Mouse (Mus musculus): ENCODE measurements around the gene Slc15a1. TPM values are rescaled to one million over a fixed set of nuclear protein-coding genes. Genes with fewer than 3 reads are reported as not detected.

The Slc15a1 gene
- polyA plus RNA-seq, 1 experiment from 2014 or later = 0.13 TPM

GRCm38 (mm10) chr14:121530853-121531252 is 25.8 kb upstream of the Slc15a1 start:
- ATAC-seq (ENCODE audit: low read depth) = no peak
- H3K4me1 ChIP-seq (ENCODE audit: control insufficient read depth, low read depth, low read length) = no peaks in the 10 kb centered on the region
- H3K27ac ChIP-seq (ENCODE audit: low read length) = no peak overlapping the region
- no peak overlapping the region for H3K9ac ChIP-seq (ENCODE audit: low read depth, low read length)
- no peak overlapping the region for H3K4me3 ChIP-seq (ENCODE audit: low read depth, low read length)
- H3K9me3 ChIP-seq (replicated peaks; ENCODE audit: control insufficient read depth, low read length) = no peaks in the 10 kb centered on the region
- H3K36me3 ChIP-seq (ENCODE audit: control insufficient read depth, insufficient read depth) = no peaks in the 10 kb centered on the region
- H3K4me2 ChIP-seq (ENCODE audit: low read depth, low read length) = no peak overlapping the region
- 62% methylated on average over 9 of the region's 9 CpGs for WGBS (ENCODE audit: insufficient replicate concordance)
- no peaks in the 10 kb centered on the region for H3K27me3 ChIP-seq (ENCODE audit: control insufficient read depth, insufficient read depth, low read depth, low read length)

- H3K4me1 ChIP-seq (ENCODE audit: control insufficient read depth, low read depth, low read length) = no peaks in the 10 kb centered on the region
- H3K9me3 ChIP-seq (replicated peaks; ENCODE audit: control insufficient read depth, low read length) = no peaks in the 10 kb centered on the region
- no peak overlapping the region for H3K4me2 ChIP-seq (ENCODE audit: low read depth, low read length)
- H3K4me3 ChIP-seq (ENCODE audit: low read depth, low read length) = no peak overlapping the region
- no peak overlapping the region for H3K9ac ChIP-seq (ENCODE audit: low read depth, low read length)
- no peaks in the 10 kb centered on the region for H3K36me3 ChIP-seq (ENCODE audit: control insufficient read depth, insufficient read depth)
- H3K27ac ChIP-seq (ENCODE audit: low read length) = no peak overlapping the region
- H3K27me3 ChIP-seq (ENCODE audit: control insufficient read depth, insufficient read depth, low read depth, low read length) = no peaks in the 10 kb centered on the region
- 51% methylated on average over 3 of the region's 3 CpGs for WGBS (ENCODE audit: insufficient replicate concordance)
- ATAC-seq (ENCODE audit: low read depth) = no peak
Observed at GRCm38 (mm10) chr14:121527883-121528282, 22.8 kb upstream of the Slc15a1 start.

- H3K27ac ChIP-seq (ENCODE audit: low read length) = no peak overlapping the region
- H3K9ac ChIP-seq (ENCODE audit: low read depth, low read length) = no peak overlapping the region
- no peaks in the 10 kb centered on the region for H3K4me1 ChIP-seq (ENCODE audit: control insufficient read depth, low read depth, low read length)
- WGBS (ENCODE audit: insufficient replicate concordance) = 19% methylated on average over 1 of the region's 1 CpGs
- no peaks in the 10 kb centered on the region for H3K27me3 ChIP-seq (ENCODE audit: control insufficient read depth, insufficient read depth, low read depth, low read length)
- H3K36me3 ChIP-seq (ENCODE audit: control insufficient read depth, insufficient read depth) = no peaks in the 10 kb centered on the region
- H3K4me2 ChIP-seq (ENCODE audit: low read depth, low read length) = no peak overlapping the region
- no peak for ATAC-seq (ENCODE audit: low read depth)
- H3K4me3 ChIP-seq (ENCODE audit: low read depth, low read length) = no peak overlapping the region
- H3K9me3 ChIP-seq (replicated peaks; ENCODE audit: control insufficient read depth, low read length) = no peaks in the 10 kb centered on the region
Observed at GRCm38 (mm10) chr14:121527201-121527600, 22.1 kb upstream of the Slc15a1 start.

- WGBS (ENCODE audit: insufficient replicate concordance) = 45% methylated on average over 4 of the region's 4 CpGs
- H3K9ac ChIP-seq (ENCODE audit: low read depth, low read length) = no peak overlapping the region
- H3K4me2 ChIP-seq (ENCODE audit: low read depth, low read length) = no peak overlapping the region
- no peak overlapping the region for H3K4me3 ChIP-seq (ENCODE audit: low read depth, low read length)
- H3K4me1 ChIP-seq (ENCODE audit: control insufficient read depth, low read depth, low read length) = no peaks in the 10 kb centered on the region
- ATAC-seq (ENCODE audit: low read depth) = no peak
- H3K27me3 ChIP-seq (ENCODE audit: control insufficient read depth, insufficient read depth, low read depth, low read length) = no peaks in the 10 kb centered on the region
- H3K36me3 ChIP-seq (ENCODE audit: control insufficient read depth, insufficient read depth) = no peaks in the 10 kb centered on the region
- H3K9me3 ChIP-seq (replicated peaks; ENCODE audit: control insufficient read depth, low read length) = no peaks in the 10 kb centered on the region
- no peak overlapping the region for H3K27ac ChIP-seq (ENCODE audit: low read length)
Observed at GRCm38 (mm10) chr14:121521709-121522108, 16.7 kb upstream of the Slc15a1 start.

- no peak overlapping the region for H3K4me2 ChIP-seq (ENCODE audit: low read depth, low read length)
- no peaks in the 10 kb centered on the region for H3K9me3 ChIP-seq (replicated peaks; ENCODE audit: control insufficient read depth, low read length)
- no peak overlapping the region for H3K9ac ChIP-seq (ENCODE audit: low read depth, low read length)
- no peaks in the 10 kb centered on the region for H3K36me3 ChIP-seq (ENCODE audit: control insufficient read depth, insufficient read depth)
- no peaks in the 10 kb centered on the region for H3K4me1 ChIP-seq (ENCODE audit: control insufficient read depth, low read depth, low read length)
- no peak overlapping the region for H3K4me3 ChIP-seq (ENCODE audit: low read depth, low read length)
- no peak for ATAC-seq (ENCODE audit: low read depth)
- WGBS (ENCODE audit: insufficient replicate concordance) = 41% methylated on average over 5 of the region's 5 CpGs
- no peak overlapping the region for H3K27ac ChIP-seq (ENCODE audit: low read length)
- H3K27me3 ChIP-seq (ENCODE audit: control insufficient read depth, insufficient read depth, low read depth, low read length) = no peaks in the 10 kb centered on the region
Observed at GRCm38 (mm10) chr14:121516881-121517280, 11.8 kb upstream of the Slc15a1 start.

GRCm38 (mm10) chr14:121508929-121509328 is 3.9 kb upstream of the Slc15a1 start:
- 0 out of 2 replicates have a peak, but pooled peaks have one; percentile 11 for ATAC-seq (ENCODE audit: low read depth)
- Histone ChIP-seq H3K4me2 (ENCODE audit: low read depth, low read length) (no peak overlapping the region), H3K9ac (ENCODE audit: low read depth, low read length) (no peak overlapping the region), H3K27ac (ENCODE audit: low read length) (no peak overlapping the region), H3K4me1 (ENCODE audit: control insufficient read depth, low read depth, low read length) (no peaks in the 10 kb centered on the region), H3K4me3 (ENCODE audit: low read depth, low read length) (no peak overlapping the region), H3K36me3 (ENCODE audit: control insufficient read depth, insufficient read depth) (no peaks in the 10 kb centered on the region), H3K27me3 (ENCODE audit: control insufficient read depth, insufficient read depth, low read depth, low read length) (peaks cover 26% of the 10 kb centered on the region), H3K9me3 (replicated peaks; ENCODE audit: control insufficient read depth, low read length) (no peaks in the 10 kb centered on the region)
- 45% methylated on average over 2 of the region's 2 CpGs for WGBS (ENCODE audit: insufficient replicate concordance)

- H3K4me1 ChIP-seq (ENCODE audit: control insufficient read depth, low read depth, low read length) = no peaks in the 10 kb centered on the region
- H3K4me2 ChIP-seq (ENCODE audit: low read depth, low read length) = no peak overlapping the region
- no peak overlapping the region for H3K27ac ChIP-seq (ENCODE audit: low read length)
- no peaks in the 10 kb centered on the region for H3K9me3 ChIP-seq (replicated peaks; ENCODE audit: control insufficient read depth, low read length)
- peaks cover 28% of the 10 kb centered on the region for H3K27me3 ChIP-seq (ENCODE audit: control insufficient read depth, insufficient read depth, low read depth, low read length)
- 5% methylated on average over 6 of the region's 6 CpGs for WGBS (ENCODE audit: insufficient replicate concordance)
- no peaks in the 10 kb centered on the region for H3K36me3 ChIP-seq (ENCODE audit: control insufficient read depth, insufficient read depth)
- H3K9ac ChIP-seq (ENCODE audit: low read depth, low read length) = no peak overlapping the region
- H3K4me3 ChIP-seq (ENCODE audit: low read depth, low read length) = no peak overlapping the region
- 0 out of 2 replicates have a peak, but pooled peaks have one; percentile 39 for ATAC-seq (ENCODE audit: low read depth)
Observed at GRCm38 (mm10) chr14:121506336-121506735, 1.3 kb upstream of the Slc15a1 start.

- peak overlapping the region; percentile 39; the same call in 1 of the 2 replicates for H3K4me2 ChIP-seq (ENCODE audit: low read depth, low read length)
- no peaks in the 10 kb centered on the region for H3K9me3 ChIP-seq (replicated peaks; ENCODE audit: control insufficient read depth, low read length)
- peaks cover 28% of the 10 kb centered on the region for H3K27me3 ChIP-seq (ENCODE audit: control insufficient read depth, insufficient read depth, low read depth, low read length)
- no peak overlapping the region for H3K9ac ChIP-seq (ENCODE audit: low read depth, low read length)
- H3K4me1 ChIP-seq (ENCODE audit: control insufficient read depth, low read depth, low read length) = no peaks in the 10 kb centered on the region
- no peak overlapping the region for H3K4me3 ChIP-seq (ENCODE audit: low read depth, low read length)
- ATAC-seq (ENCODE audit: low read depth) = no peak
- H3K27ac ChIP-seq (ENCODE audit: low read length) = no peak overlapping the region
- 18% methylated on average over 9 of the region's 9 CpGs for whole genome bisulfite sequencing (ENCODE audit: insufficient replicate concordance)
- no peaks in the 10 kb centered on the region for H3K36me3 ChIP-seq (ENCODE audit: control insufficient read depth, insufficient read depth)
Observed at GRCm38 (mm10) chr14:121505485-121505860, 421 bp upstream of the Slc15a1 start.

- Histone ChIP-seq H3K36me3 (ENCODE audit: control insufficient read depth, insufficient read depth) (no peaks in the 10 kb centered on the region), H3K4me2 (ENCODE audit: low read depth, low read length) (no peak overlapping the region), H3K9ac (ENCODE audit: low read depth, low read length) (no peak overlapping the region), H3K27ac (ENCODE audit: low read length) (no peak overlapping the region), H3K9me3 (replicated peaks; ENCODE audit: control insufficient read depth, low read length) (no peaks in the 10 kb centered on the region), H3K4me3 (ENCODE audit: low read depth, low read length) (no peak overlapping the region), H3K4me1 (ENCODE audit: control insufficient read depth, low read depth, low read length) (no peaks in the 10 kb centered on the region), H3K27me3 (ENCODE audit: control insufficient read depth, insufficient read depth, low read depth, low read length) (peaks cover 17% of the 10 kb centered on the region)
- 30% methylated on average over 2 of the region's 2 CpGs for WGBS (ENCODE audit: insufficient replicate concordance)
- no peak for ATAC-seq (ENCODE audit: low read depth)
Observed at GRCm38 (mm10) chr14:121500577-121500976, 4.5 kb downstream of the Slc15a1 start.

Data from liver, embryonic 16.5 days (tissue).